Mouse (Mus musculus): ENCODE measurements at regions not wholly inside any gene's neighbourhood (a gene's known extent, or its start where the extent isn't known, plus 50 kb on each side); places are given as distances from the start of the nearest gene placed in this dataset.

DNA sequence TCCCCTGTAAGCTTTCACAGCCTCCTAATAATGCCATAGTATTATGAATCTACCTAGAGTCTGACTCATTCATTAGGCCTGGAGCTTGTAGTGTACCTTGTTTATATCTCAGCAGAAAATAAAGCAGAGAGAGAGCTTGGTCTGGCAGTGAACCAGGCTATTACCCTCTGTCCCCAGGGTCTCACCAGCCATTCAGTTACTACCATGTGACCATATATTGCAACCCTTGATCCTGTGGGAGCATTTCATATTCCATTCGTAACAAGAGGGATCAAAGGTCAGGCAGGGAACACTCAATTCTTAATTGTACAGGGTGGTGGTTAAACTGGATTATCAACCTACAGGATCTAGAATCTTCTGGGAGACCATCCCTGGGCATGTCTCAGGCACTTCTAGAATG, 383.7 kb upstream of the Castor2 start:
- no peaks in the 10 kb centered on the region for H3K9me3 ChIP-seq (replicated peaks; ENCODE audit: control insufficient read depth, low read length)
- H3K4me1 ChIP-seq (ENCODE audit: control insufficient read depth, insufficient read depth, low read length) = no peaks in the 10 kb centered on the region
- H3K4me2 ChIP-seq (ENCODE audit: low read depth, low read length) = no peak overlapping the region
- no peak for ATAC-seq (replicated peaks; ENCODE audit: extremely low read depth, insufficient read depth, low FRiP score)
- no peaks in the 10 kb centered on the region for H3K27me3 ChIP-seq (ENCODE audit: control insufficient read depth, insufficient read depth, low read length)
- H3K4me3 ChIP-seq (ENCODE audit: low read length) = no peak overlapping the region
- no peak overlapping the region for H3K9ac ChIP-seq (ENCODE audit: low read length)
- 77% methylated on average over 1 of the region's 1 CpGs for whole genome bisulfite sequencing
- no peaks in the 10 kb centered on the region for H3K36me3 ChIP-seq (ENCODE audit: control insufficient read depth, insufficient read depth)
- no peak overlapping the region for H3K27ac ChIP-seq (ENCODE audit: low read length)

- Histone ChIP-seq H3K9ac (ENCODE audit: low read length) (no peak overlapping the region), H3K4me2 (ENCODE audit: low read depth, low read length) (no peak overlapping the region), H3K36me3 (ENCODE audit: control insufficient read depth, insufficient read depth) (no peaks in the 10 kb centered on the region), H3K27ac (ENCODE audit: low read length) (no peak overlapping the region), H3K27me3 (ENCODE audit: control insufficient read depth, insufficient read depth, low read length) (no peaks in the 10 kb centered on the region), H3K4me1 (ENCODE audit: control insufficient read depth, insufficient read depth, low read length) (no peaks in the 10 kb centered on the region), H3K4me3 (ENCODE audit: low read length) (no peak overlapping the region), H3K9me3 (replicated peaks; ENCODE audit: control insufficient read depth, low read length) (no peaks in the 10 kb centered on the region)
- 73% methylated on average over 3 of the region's 3 CpGs for WGBS
- ATAC-seq (replicated peaks; ENCODE audit: extremely low read depth, insufficient read depth, low FRiP score) = no peak
Measured at GRCm38 (mm10) chr5:133712652-133713051, 386.9 kb upstream of the Castor2 start.

- ATAC-seq (replicated peaks; ENCODE audit: extremely low read depth, insufficient read depth, low FRiP score) = no peak
- 72% methylated on average over 8 of the region's 8 CpGs for WGBS
- Histone ChIP-seq H3K36me3 (ENCODE audit: control insufficient read depth, insufficient read depth) (no peaks in the 10 kb centered on the region), H3K27ac (ENCODE audit: low read length) (no peak overlapping the region), H3K4me1 (ENCODE audit: control insufficient read depth, insufficient read depth, low read length) (no peaks in the 10 kb centered on the region), H3K9me3 (replicated peaks; ENCODE audit: control insufficient read depth, low read length) (peaks cover 3% of the 10 kb centered on the region; the same call in 1 of the 2 replicates), H3K4me2 (ENCODE audit: low read depth, low read length) (no peak overlapping the region), H3K9ac (ENCODE audit: low read length) (no peak overlapping the region), H3K27me3 (ENCODE audit: control insufficient read depth, insufficient read depth, low read length) (no peaks in the 10 kb centered on the region), H3K4me3 (ENCODE audit: low read length) (no peak overlapping the region)
Measured at GRCm38 (mm10) chr5:133708881-133709280, 390.6 kb upstream of the Castor2 start.

- no peaks in the 10 kb centered on the region for H3K4me1 ChIP-seq (ENCODE audit: control insufficient read depth, insufficient read depth, low read length)
- H3K9me3 ChIP-seq (replicated peaks; ENCODE audit: control insufficient read depth, low read length) = no peaks in the 10 kb centered on the region
- H3K27ac ChIP-seq (ENCODE audit: low read length) = no peak overlapping the region
- no peak for ATAC-seq (replicated peaks; ENCODE audit: extremely low read depth, insufficient read depth, low FRiP score)
- H3K36me3 ChIP-seq (ENCODE audit: control insufficient read depth, insufficient read depth) = no peaks in the 10 kb centered on the region
- no peaks in the 10 kb centered on the region for H3K27me3 ChIP-seq (ENCODE audit: control insufficient read depth, insufficient read depth, low read length)
- H3K9ac ChIP-seq (ENCODE audit: low read length) = no peak overlapping the region
- no peak overlapping the region for H3K4me3 ChIP-seq (ENCODE audit: low read length)
- H3K4me2 ChIP-seq (ENCODE audit: low read depth, low read length) = no peak overlapping the region
- WGBS = 81% methylated on average over 2 of the region's 2 CpGs
Measured at GRCm38 (mm10) chr5:133686206-133686605, 413.3 kb upstream of the Castor2 start.

- WGBS = 37% methylated on average over 9 of the region's 10 CpGs
- Histone ChIP-seq H3K27ac (ENCODE audit: low read length) (no peak overlapping the region), H3K4me1 (ENCODE audit: control insufficient read depth, insufficient read depth, low read length) (no peaks in the 10 kb centered on the region), H3K4me2 (ENCODE audit: low read depth, low read length) (no peak overlapping the region), H3K9ac (ENCODE audit: low read length) (no peak overlapping the region), H3K9me3 (replicated peaks; ENCODE audit: control insufficient read depth, low read length) (no peaks in the 10 kb centered on the region), H3K27me3 (ENCODE audit: control insufficient read depth, insufficient read depth, low read length) (no peaks in the 10 kb centered on the region), H3K4me3 (ENCODE audit: low read length) (no peak overlapping the region), H3K36me3 (ENCODE audit: control insufficient read depth, insufficient read depth) (no peaks in the 10 kb centered on the region)
- ATAC-seq (replicated peaks; ENCODE audit: extremely low read depth, insufficient read depth, low FRiP score) = no peak
Measured at GRCm38 (mm10) chr5:133683021-133683420, 416.5 kb upstream of the Castor2 start.

DNA sequence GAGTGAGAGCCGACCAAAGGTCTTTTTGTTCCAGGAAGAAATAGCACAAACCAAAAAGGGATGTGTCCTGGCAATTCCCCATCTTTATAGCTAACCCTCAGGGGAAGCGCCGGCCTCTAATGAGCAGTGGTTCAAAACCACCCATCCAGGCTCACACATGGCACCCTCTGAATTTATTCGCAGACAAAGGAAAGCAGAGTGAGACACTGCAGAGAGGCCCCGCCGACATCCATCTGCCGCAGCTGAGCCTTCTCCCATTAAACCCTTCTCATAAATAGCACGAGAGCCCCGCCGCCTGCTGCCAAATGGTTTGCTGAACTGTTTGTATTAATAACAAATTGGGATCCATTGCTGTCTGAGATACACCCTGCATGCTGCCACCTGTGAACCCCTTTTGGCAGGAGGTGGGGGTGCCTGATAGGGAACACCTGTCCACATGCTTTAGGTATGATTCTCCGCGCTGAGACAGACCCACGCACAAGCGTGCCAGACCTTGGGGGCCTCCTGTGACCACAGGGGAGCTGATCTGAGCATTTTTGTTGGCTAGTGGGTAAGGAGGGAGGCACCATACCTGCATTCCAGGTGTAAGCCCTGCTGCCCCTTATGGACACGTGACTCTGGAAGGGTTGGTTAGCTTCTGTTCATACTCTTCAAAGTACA, 422.6 kb upstream of the Castor2 start:
- WGBS = 87% methylated on average over 15 of the region's 15 CpGs
- Histone ChIP-seq H3K36me3 (ENCODE audit: control insufficient read depth, insufficient read depth) (no peaks in the 10 kb centered on the region), H3K4me1 (ENCODE audit: control insufficient read depth, insufficient read depth, low read length) (no peaks in the 10 kb centered on the region), H3K27ac (ENCODE audit: low read length) (no peak overlapping the region), H3K27me3 (ENCODE audit: control insufficient read depth, insufficient read depth, low read length) (no peaks in the 10 kb centered on the region), H3K9me3 (replicated peaks; ENCODE audit: control insufficient read depth, low read length) (no peaks in the 10 kb centered on the region), H3K4me2 (ENCODE audit: low read depth, low read length) (no peak overlapping the region), H3K9ac (ENCODE audit: low read length) (no peak overlapping the region), H3K4me3 (ENCODE audit: low read length) (no peak overlapping the region)
- no peak for ATAC-seq (replicated peaks; ENCODE audit: extremely low read depth, insufficient read depth, low FRiP score)

DNA sequence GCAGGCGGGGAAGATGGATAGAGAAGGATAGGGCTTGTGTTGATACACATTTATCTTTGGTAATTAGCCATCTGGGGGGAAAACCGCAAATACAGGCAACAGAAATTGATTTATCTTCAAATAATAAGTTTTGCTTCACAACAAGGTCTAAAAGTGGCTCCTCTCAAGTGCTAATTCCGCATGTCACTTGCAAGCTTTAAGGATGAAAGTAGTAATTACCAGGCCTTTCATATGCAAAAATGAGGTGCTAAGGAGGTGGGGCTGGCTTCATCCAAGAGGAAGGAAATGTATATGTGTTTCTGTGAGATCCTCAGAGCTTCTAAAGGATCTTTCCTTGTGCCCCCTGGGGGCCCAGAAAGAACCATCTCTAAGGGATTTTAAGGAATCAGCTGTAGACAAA, 423.9 kb upstream of the Castor2 start:
- WGBS = 68% methylated on average over 3 of the region's 3 CpGs
- no peak for ATAC-seq (replicated peaks; ENCODE audit: extremely low read depth, insufficient read depth, low FRiP score)

GRCm38 (mm10) chr5:133666473-133666872, 433.0 kb upstream of the Castor2 start:
- Histone ChIP-seq H3K9ac (ENCODE audit: low read length) (no peak overlapping the region), H3K36me3 (ENCODE audit: control insufficient read depth, insufficient read depth) (no peaks in the 10 kb centered on the region), H3K9me3 (replicated peaks; ENCODE audit: control insufficient read depth, low read length) (no peaks in the 10 kb centered on the region), H3K4me1 (ENCODE audit: control insufficient read depth, insufficient read depth, low read length) (no peaks in the 10 kb centered on the region), H3K4me3 (ENCODE audit: low read length) (no peak overlapping the region), H3K4me2 (ENCODE audit: low read depth, low read length) (no peak overlapping the region), H3K27me3 (ENCODE audit: control insufficient read depth, insufficient read depth, low read length) (no peaks in the 10 kb centered on the region; the same call in 1 of the 2 replicates), H3K27ac (ENCODE audit: low read length) (no peak overlapping the region)
- WGBS = 43% methylated on average over 6 of the region's 6 CpGs
- ATAC-seq (replicated peaks; ENCODE audit: extremely low read depth, insufficient read depth, low FRiP score) = no peak

More for the DNA sequence above, 423.9 kb upstream of the Castor2 start:
- H3K4me3 ChIP-seq (ENCODE audit: low read length) = no peak overlapping the region
- H3K9ac ChIP-seq (ENCODE audit: low read length) = no peak overlapping the region
- H3K27ac ChIP-seq (ENCODE audit: low read length) = no peak overlapping the region
- H3K4me2 ChIP-seq (ENCODE audit: low read depth, low read length) = no peak overlapping the region
- no peaks in the 10 kb centered on the region for H3K4me1 ChIP-seq (ENCODE audit: control insufficient read depth, insufficient read depth, low read length)
- no peaks in the 10 kb centered on the region for H3K9me3 ChIP-seq (replicated peaks; ENCODE audit: control insufficient read depth, low read length)
- no peaks in the 10 kb centered on the region for H3K36me3 ChIP-seq (ENCODE audit: control insufficient read depth, insufficient read depth)
- H3K27me3 ChIP-seq (ENCODE audit: control insufficient read depth, insufficient read depth, low read length) = no peaks in the 10 kb centered on the region

DNA sequence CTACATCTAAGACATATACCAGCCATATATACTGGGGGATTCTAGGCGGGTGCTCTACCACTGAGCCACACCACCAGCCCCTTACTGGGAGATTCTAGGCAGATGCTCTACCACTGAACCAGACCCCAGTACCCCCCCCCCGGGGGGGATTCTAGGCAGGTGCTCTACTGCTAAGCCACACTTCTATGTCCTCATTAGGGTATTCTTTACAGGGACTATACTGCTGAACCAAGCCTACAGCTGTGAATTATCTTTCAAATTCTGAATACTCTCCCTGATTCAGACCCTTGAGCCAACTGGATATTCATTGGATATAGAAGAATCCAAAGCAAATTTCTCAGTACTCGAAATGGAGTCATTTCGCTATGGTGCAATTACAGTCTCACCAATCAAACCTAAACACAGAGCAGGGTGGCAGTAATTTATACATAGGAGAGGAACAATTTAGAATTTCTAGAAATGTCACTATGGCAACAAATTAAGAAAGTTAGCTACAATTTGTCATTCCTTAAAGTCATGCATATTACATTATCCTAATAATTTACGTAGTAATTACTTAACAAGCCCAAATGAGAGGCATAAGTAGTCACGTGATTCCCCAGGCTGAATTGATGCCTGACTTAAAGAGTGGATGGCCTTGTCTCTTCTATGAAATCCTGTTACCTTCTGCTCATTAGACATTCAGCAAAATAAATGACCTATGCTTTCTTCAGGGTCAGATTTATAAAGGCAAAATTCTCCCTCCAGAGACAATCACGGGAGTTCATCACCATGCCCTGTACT, 436.8 kb upstream of the Castor2 start:
- Histone ChIP-seq H3K27ac (ENCODE audit: low read length) (no peak overlapping the region), H3K36me3 (ENCODE audit: control insufficient read depth, insufficient read depth) (no peaks in the 10 kb centered on the region), H3K9me3 (replicated peaks; ENCODE audit: control insufficient read depth, low read length) (no peaks in the 10 kb centered on the region), H3K4me3 (ENCODE audit: low read length) (no peak overlapping the region), H3K4me1 (ENCODE audit: control insufficient read depth, insufficient read depth, low read length) (no peaks in the 10 kb centered on the region), H3K27me3 (ENCODE audit: control insufficient read depth, insufficient read depth, low read length) (no peaks in the 10 kb centered on the region), H3K9ac (ENCODE audit: low read length) (no peak overlapping the region), H3K4me2 (ENCODE audit: low read depth, low read length) (no peak overlapping the region)
- ATAC-seq (replicated peaks; ENCODE audit: extremely low read depth, insufficient read depth, low FRiP score) = no peak
- WGBS = 84% methylated on average over 7 of the region's 7 CpGs

All from heart, embryonic 16.5 days (tissue).